Mouse (Mus musculus) naive thymus-derived CD4-positive, alpha-beta T cell, adult 2 months (primary cell): ENCODE measurements around the gene Kctd12.

Source experiments
- DNase-seq: peaks from one replicate; pipeline ENCODE4 v3.0.0-alpha.2; 2011; ENCODE audit warnings: low read depth

Kctd12 gene

DNA sequence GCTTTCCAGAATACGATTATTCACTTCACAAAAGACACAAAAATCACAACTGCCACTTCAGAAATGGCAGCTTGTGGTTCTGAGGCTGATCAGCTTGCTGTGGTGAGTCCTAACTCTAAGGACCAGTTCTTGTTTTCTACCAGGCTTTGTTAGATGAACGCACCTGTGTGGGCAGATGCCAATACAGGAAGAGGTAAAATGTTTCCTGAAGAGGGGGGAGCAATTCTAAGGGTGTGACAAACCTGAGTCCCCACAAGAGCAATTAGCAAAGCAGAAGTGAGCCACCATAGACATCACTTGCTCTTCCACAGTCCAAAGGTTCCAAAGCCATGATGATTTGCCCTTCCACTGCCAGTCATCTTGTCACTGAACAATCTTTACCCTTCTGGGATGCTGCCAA lies 20.4 kb downstream of the Kctd12 start:
- no peak for DNase-seq

DNA sequence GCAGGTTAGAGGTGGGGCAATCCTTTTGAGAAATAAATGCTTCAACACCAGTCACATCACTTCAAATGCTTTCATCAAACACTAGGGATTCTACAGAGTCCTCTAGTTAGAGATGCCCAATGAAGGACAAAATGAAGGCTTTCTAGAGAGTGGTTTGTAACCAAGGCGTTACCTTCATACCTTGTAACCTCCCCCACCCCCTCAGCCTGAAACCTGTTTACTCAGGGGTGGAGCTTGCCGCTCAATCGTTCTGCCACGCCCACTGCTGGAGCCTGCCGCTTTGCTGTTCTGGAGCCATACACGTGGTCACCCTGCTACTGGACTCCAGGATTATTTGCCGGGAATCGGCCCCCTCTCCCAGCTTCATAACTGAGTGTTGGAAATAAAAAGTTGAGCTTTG lies 28.9 kb downstream of the Kctd12 start:
- DNase-seq: no peak

DNA sequence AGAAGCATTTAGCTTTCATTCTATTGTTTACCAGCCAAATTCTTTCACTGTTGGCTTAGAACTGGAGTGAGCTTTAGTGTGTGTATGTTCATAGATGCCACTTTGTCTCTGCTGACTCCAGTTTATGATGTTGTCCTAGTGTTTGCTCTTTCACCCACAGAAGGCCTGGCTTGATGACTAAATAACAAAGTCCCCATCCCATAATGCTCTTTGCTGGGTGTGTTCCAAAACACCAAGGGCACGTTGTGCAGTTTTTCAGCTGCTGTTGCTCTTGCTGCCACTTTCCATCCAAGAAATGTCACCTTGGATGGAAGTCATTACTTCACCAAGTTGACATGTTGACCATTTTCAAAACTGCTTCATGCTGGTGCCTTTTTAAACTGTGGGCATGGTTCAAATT lies 30.5 kb downstream of the Kctd12 start:
- DNase-seq: no peak

DNA sequence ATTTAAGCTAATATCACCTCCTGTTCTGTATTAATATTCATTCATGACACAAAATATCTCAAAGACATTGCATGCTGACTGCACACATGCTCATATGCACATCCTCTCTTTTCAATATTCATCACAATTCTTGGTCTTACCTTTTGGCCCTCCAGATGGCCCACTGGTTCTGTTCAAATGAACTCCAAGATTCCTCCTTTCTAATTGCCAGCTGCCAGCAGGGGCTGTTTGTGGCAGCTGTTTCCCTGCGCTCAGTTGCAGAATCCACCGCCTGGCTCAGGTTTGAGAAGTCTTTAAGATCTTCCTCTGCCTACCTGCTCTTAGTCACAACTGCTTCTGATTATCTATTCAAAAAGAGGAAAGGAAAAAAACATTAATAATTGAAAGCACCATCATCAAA lies 34.6 kb downstream of the Kctd12 start:
- no peak for DNase-seq

GRCm38 (mm10) chr14:102942222-102942843 lies 40.1 kb downstream of the Kctd12 start:
- DNase-seq: no peak

- DNase-seq: no peak
Observed at GRCm38 (mm10) chr14:102934878-102935277, 47.6 kb downstream of the Kctd12 start.

DNA sequence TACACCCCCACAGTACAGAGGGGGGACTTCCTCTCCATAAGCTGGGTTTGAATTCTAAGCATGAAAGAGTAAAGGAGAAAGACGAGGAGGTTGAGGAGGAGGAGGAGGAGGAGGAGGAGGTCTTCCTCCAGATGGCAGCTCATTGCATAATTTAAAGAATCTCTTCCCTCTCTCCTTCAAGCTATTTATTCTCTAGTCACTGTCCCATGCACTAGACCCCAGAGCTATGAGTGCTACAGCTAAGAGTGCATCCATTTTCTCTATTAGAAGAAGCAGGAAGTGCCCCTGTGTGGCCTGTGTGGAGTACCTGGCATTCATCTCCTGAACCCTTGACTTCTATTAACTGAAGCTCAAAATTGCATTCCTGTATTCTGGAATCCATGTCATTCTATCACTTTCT lies 51.5 kb downstream of the Kctd12 start:
- DNase-seq: no peak

DNA sequence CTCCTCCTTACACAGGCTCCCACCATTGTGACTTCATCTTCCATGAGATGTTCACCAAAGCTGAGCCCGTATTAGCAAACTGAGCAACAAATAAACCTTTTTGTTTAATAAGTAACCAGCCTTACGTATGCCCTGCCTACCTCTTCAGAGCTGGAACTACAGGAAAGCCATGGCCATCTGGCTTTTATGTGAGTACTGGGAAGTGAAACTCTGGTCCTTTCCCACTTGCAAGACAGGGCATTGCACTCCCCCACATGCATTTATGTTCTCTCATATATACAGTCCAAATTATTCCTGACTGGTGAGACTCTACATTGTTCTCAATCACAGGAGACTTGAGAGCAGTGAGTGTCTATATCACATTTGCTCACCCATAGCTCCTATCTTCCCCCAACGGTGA lies 52.9 kb downstream of the Kctd12 start:
- no peak for DNase-seq

GRCm38 (mm10) chr14:102927847-102928466 lies 54.5 kb downstream of the Kctd12 start:
- DNase-seq: no peak
